Mouse (Mus musculus) neural tube, embryonic 12.5 days (tissue): ENCODE measurements at regions not wholly inside any gene's neighbourhood (a gene's known extent, or its start where the extent isn't known, plus 50 kb on each side); places are given as distances from the start of the nearest gene placed in this dataset.

ENCODE experiments used
- ATAC-seq: fragments of 200-750 bp; cut with Nextera tagmentation; 2 replicates; pipeline ENCODE4 v1.8.0; 2017; ENCODE audit warnings: low read depth, mild to moderate bottlenecking, moderate TSS enrichment, moderate library complexity; ENCODE audit not compliant: low FRiP score
- H3K27ac ChIP-seq: fragments of 300-500 bp; sonication (generic); 2 replicates; pipeline ENCODE4 v1.5.1; 2016
- H3K27me3 ChIP-seq: fragments of 300-500 bp; sonication (generic); replicated peaks from 2 replicates; pipeline ENCODE4 v1.6.1; 2016; ENCODE audit warnings: mild to moderate bottlenecking
- H3K36me3 ChIP-seq: fragments of 300-500 bp; sonication (generic); 2 replicates; pipeline ENCODE4 v1.6.1; 2016; ENCODE audit warnings: mild to moderate bottlenecking
- H3K4me1 ChIP-seq: fragments of 300-500 bp; sonication (generic); 2 replicates; pipeline ENCODE4 v1.6.1; 2016
- H3K4me2 ChIP-seq: fragments of 300-500 bp; sonication (generic); replicated peaks from 2 replicates; pipeline ENCODE4 v1.6.1; 2016; ENCODE audit warnings: mild to moderate bottlenecking
- H3K4me3 ChIP-seq: fragments of 300-500 bp; sonication (generic); 2 replicates; pipeline ENCODE4 v1.5.1; 2016
- H3K9ac ChIP-seq: fragments of 300-500 bp; sonication (generic); 2 replicates; pipeline ENCODE4 v1.6.1; 2016; ENCODE audit warnings: mild to moderate bottlenecking
- H3K9me3 ChIP-seq: fragments of 300-500 bp; sonication (generic); 2 replicates; pipeline ENCODE4 v1.6.1; 2016; ENCODE audit warnings: mild to moderate bottlenecking
- WGBS: fragments of 180-500 bp; shearing (Covaris S2); methylation state at CpG from one replicate; pipeline ENCODE4 v1.1.7; 2016; 5-methylcytosine and 5-hydroxymethylcytosine counted together

GRCm38 (mm10) chr8:92044695-92045094 lies 242.8 kb upstream of the Irx3 start:
- Histone ChIP-seq H3K9ac (no peak overlapping the region), H3K27ac (no peak overlapping the region)
- 90% methylated on average over 3 of the region's 3 CpGs for WGBS

GRCm38 (mm10) chr8:92042951-92043350 lies 241.1 kb upstream of the Irx3 start:
- Histone ChIP-seq H3K27me3 (no peaks in the 10 kb centered on the region), H3K4me2 (no peak overlapping the region), H3K27ac (no peak overlapping the region), H3K9ac (no peak overlapping the region), H3K4me3 (no peak overlapping the region), H3K9me3 (peaks cover 7% of the 10 kb centered on the region; the same call in 1 of the 2 replicates), H3K36me3 (no peaks in the 10 kb centered on the region), H3K4me1 (peaks cover 6% of the 10 kb centered on the region; the same call in 1 of the 2 replicates)
- no peak for ATAC-seq
- 6% methylated on average over 6 of the region's 6 CpGs for WGBS

More at GRCm38 (mm10) chr8:92044695-92045094, 242.8 kb upstream of the Irx3 start:
- Histone ChIP-seq H3K9me3 (peaks cover 7% of the 10 kb centered on the region; the same call in 1 of the 2 replicates), H3K4me3 (no peak overlapping the region), H3K4me2 (no peak overlapping the region), H3K36me3 (no peaks in the 10 kb centered on the region), H3K27me3 (no peaks in the 10 kb centered on the region), H3K4me1 (peaks cover 6% of the 10 kb centered on the region; the same call in 1 of the 2 replicates)
- ATAC-seq = no peak

GRCm38 (mm10) chr8:92029954-92030353 lies 228.1 kb upstream of the Irx3 start:
- no peak for ATAC-seq

GRCm38 (mm10) chr8:92029516-92029915 lies 227.6 kb upstream of the Irx3 start:
- Histone ChIP-seq H3K27me3 (no peaks in the 10 kb centered on the region), H3K4me2 (no peak overlapping the region), H3K9ac (no peak overlapping the region), H3K4me3 (no peak overlapping the region), H3K4me1 (no peaks in the 10 kb centered on the region; the same call in 1 of the 2 replicates), H3K36me3 (no peaks in the 10 kb centered on the region), H3K27ac (no peak overlapping the region), H3K9me3 (no peaks in the 10 kb centered on the region)
- 19% methylated on average over 6 of the region's 6 CpGs for WGBS
- no peak for ATAC-seq

More at GRCm38 (mm10) chr8:92029954-92030353, 228.1 kb upstream of the Irx3 start:
- H3K4me1 ChIP-seq = no peaks in the 10 kb centered on the region; the same call in 1 of the 2 replicates
- 41% methylated on average over 9 of the region's 9 CpGs for WGBS
- no peak overlapping the region for H3K9ac ChIP-seq
- H3K9me3 ChIP-seq = no peaks in the 10 kb centered on the region
- no peak overlapping the region for H3K4me3 ChIP-seq
- H3K36me3 ChIP-seq = no peaks in the 10 kb centered on the region
- no peaks in the 10 kb centered on the region for H3K27me3 ChIP-seq
- H3K4me2 ChIP-seq = no peak overlapping the region
- H3K27ac ChIP-seq = no peak overlapping the region

- no peaks in the 10 kb centered on the region; the same call in 1 of the 2 replicates for H3K27me3 ChIP-seq
- H3K4me1 ChIP-seq = peaks cover 5% of the 10 kb centered on the region
- ATAC-seq = no peak
- H3K27ac ChIP-seq = no peak overlapping the region
- no peaks in the 10 kb centered on the region for H3K36me3 ChIP-seq
- no peak overlapping the region for H3K4me3 ChIP-seq
- H3K9me3 ChIP-seq = no peaks in the 10 kb centered on the region
- H3K4me2 ChIP-seq = no peak overlapping the region
- 10% methylated on average over 6 of the region's 6 CpGs for WGBS
- H3K9ac ChIP-seq = no peak overlapping the region
Measured at GRCm38 (mm10) chr8:92028308-92028707, 226.4 kb upstream of the Irx3 start.

- H3K4me3 ChIP-seq = no peak overlapping the region
- no peak for ATAC-seq
- H3K4me1 ChIP-seq = peaks cover 5% of the 10 kb centered on the region
- H3K27me3 ChIP-seq = peaks cover 4% of the 10 kb centered on the region; the same call in 1 of the 2 replicates
- no peak overlapping the region for H3K9ac ChIP-seq
- 10% methylated on average over 8 of the region's 8 CpGs for WGBS
- H3K4me2 ChIP-seq = peak overlapping the region; percentile 12; the same call in 1 of the 2 replicates
- H3K36me3 ChIP-seq = no peaks in the 10 kb centered on the region
- H3K9me3 ChIP-seq = no peaks in the 10 kb centered on the region
- H3K27ac ChIP-seq = no peak overlapping the region
Measured at GRCm38 (mm10) chr8:92024133-92024532, 222.3 kb upstream of the Irx3 start.

- WGBS = 87% methylated on average over 3 of the region's 3 CpGs
Measured at GRCm38 (mm10) chr8:92021521-92021920, 219.7 kb upstream of the Irx3 start.

GRCm38 (mm10) chr8:92014704-92015103 lies 212.8 kb upstream of the Irx3 start:
- Histone ChIP-seq H3K4me2 (no peak overlapping the region), H3K36me3 (no peaks in the 10 kb centered on the region), H3K9me3 (no peaks in the 10 kb centered on the region), H3K9ac (no peak overlapping the region), H3K27me3 (peaks cover 4% of the 10 kb centered on the region), H3K4me1 (no peaks in the 10 kb centered on the region), H3K4me3 (no peak overlapping the region), H3K27ac (no peak overlapping the region)
- WGBS = 88% methylated on average over 4 of the region's 4 CpGs
- no peak for ATAC-seq

More at GRCm38 (mm10) chr8:92021521-92021920, 219.7 kb upstream of the Irx3 start:
- H3K4me1 ChIP-seq = peaks cover 5% of the 10 kb centered on the region
- H3K4me2 ChIP-seq = no peak overlapping the region
- H3K27me3 ChIP-seq = peaks cover 4% of the 10 kb centered on the region; the same call in 1 of the 2 replicates
- no peaks in the 10 kb centered on the region for H3K36me3 ChIP-seq
- no peak for ATAC-seq
- H3K9me3 ChIP-seq = no peaks in the 10 kb centered on the region
- H3K4me3 ChIP-seq = no peak overlapping the region
- H3K27ac ChIP-seq = no peak overlapping the region
- no peak overlapping the region for H3K9ac ChIP-seq

- 60% methylated on average over 4 of the region's 4 CpGs for WGBS
- no peak overlapping the region for H3K4me3 ChIP-seq
- peaks cover 8% of the 10 kb centered on the region; the same call in 1 of the 2 replicates for H3K4me1 ChIP-seq
- no peak for ATAC-seq
- H3K9ac ChIP-seq = no peak overlapping the region
- no peak overlapping the region for H3K4me2 ChIP-seq
- no peak overlapping the region for H3K27ac ChIP-seq
- H3K27me3 ChIP-seq = no peaks in the 10 kb centered on the region; the same call in none of the 2 replicates
- H3K9me3 ChIP-seq = no peaks in the 10 kb centered on the region
- no peaks in the 10 kb centered on the region for H3K36me3 ChIP-seq
Measured at GRCm38 (mm10) chr8:92013183-92013582, 211.3 kb upstream of the Irx3 start.

- no peak overlapping the region for H3K4me2 ChIP-seq
- peaks cover 8% of the 10 kb centered on the region; the same call in 1 of the 2 replicates for H3K4me1 ChIP-seq
- H3K36me3 ChIP-seq = no peaks in the 10 kb centered on the region
- H3K9me3 ChIP-seq = no peaks in the 10 kb centered on the region
- no peak overlapping the region for H3K4me3 ChIP-seq
- no peak overlapping the region for H3K9ac ChIP-seq
- WGBS = 88% methylated on average over 4 of the region's 4 CpGs
- no peak for ATAC-seq
- peaks cover 4% of the 10 kb centered on the region for H3K27me3 ChIP-seq
- H3K27ac ChIP-seq = no peak overlapping the region
Measured at GRCm38 (mm10) chr8:92010412-92010811, 208.5 kb upstream of the Irx3 start.

GRCm38 (mm10) chr8:92008616-92009610 lies 207.0 kb upstream of the Irx3 start:
- Histone ChIP-seq H3K27me3 (peaks cover 4% of the 10 kb centered on the region; the same call in 1 of the 2 replicates), H3K9ac (no peak overlapping the region), H3K4me3 (no peak overlapping the region), H3K36me3 (no peaks in the 10 kb centered on the region), H3K27ac (no peak overlapping the region), H3K4me1 (peaks cover 8% of the 10 kb centered on the region; the same call in 1 of the 2 replicates), H3K9me3 (no peaks in the 10 kb centered on the region), H3K4me2 (no peak overlapping the region)
- 16% methylated on average over 14 of the region's 14 CpGs for WGBS
- ATAC-seq = no peak

- no peak overlapping the region for H3K4me2 ChIP-seq
- no peaks in the 10 kb centered on the region for H3K36me3 ChIP-seq
- ATAC-seq = no peak
- peaks cover 8% of the 10 kb centered on the region; the same call in 1 of the 2 replicates for H3K4me1 ChIP-seq
- no peak overlapping the region for H3K27ac ChIP-seq
- H3K9ac ChIP-seq = no peak overlapping the region
- no peak overlapping the region for H3K4me3 ChIP-seq
- WGBS = 95% methylated on average over 2 of the region's 2 CpGs
- H3K27me3 ChIP-seq = 0 out of 2 replicates have a peak, but pooled peaks cover 4% of the 10 kb centered on the region
- H3K9me3 ChIP-seq = no peaks in the 10 kb centered on the region
Measured at GRCm38 (mm10) chr8:92005091-92005490, 203.2 kb upstream of the Irx3 start.
